ENCODE assay signal across 11 mouse cellular contexts in the genomic region with DNA sequence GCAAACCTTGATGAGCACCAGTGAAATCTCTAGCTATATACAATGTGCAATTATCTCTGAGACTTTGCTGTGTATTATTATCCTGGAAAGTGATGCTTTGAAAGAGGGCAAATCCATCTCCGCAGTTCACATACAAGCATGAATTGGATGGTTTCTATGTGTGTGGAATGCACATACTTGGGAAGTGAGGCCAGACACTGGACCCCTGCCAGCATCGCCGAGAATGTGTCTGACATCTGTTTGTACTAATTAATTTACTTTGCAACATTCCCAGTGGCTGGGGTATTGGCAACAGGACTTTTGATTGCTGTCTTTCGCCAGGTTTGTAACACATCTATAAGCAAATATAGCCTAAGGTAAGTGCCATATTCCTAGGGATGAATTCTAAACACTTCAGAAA.
DNase-seq lines count a peak whose midpoint lies in the region; ATAC-seq lines count a peak whose summit lies in the region.
"Had no signal": no experiment of that assay in that cellular context is flagged by ENCODE, and none has a peak within 500 bp of the region (broad histone marks: within the 10 kb centered on the region; RNA-seq: fewer than 3 reads in every experiment).

No protein-coding gene starts in this region.

- no peaks in the 10 kb centered on the region for H3K9me3 ChIP-seq in heart, embryonic 11.5 days (replicated peaks; ENCODE audit: control insufficient read depth, low read length)
- H3K9me3 ChIP-seq in hindbrain, embryonic 14.5 days (ENCODE audit: control insufficient read depth, low read length): no peaks in the 10 kb centered on the region
- H3K9me3 ChIP-seq: liver, embryonic 15.5 days; stomach, embryonic 15.5 days had no signal

- H3K36me3 ChIP-seq in heart, embryonic 11.5 days (ENCODE audit: control insufficient read depth, insufficient read depth, low read length): no peaks in the 10 kb centered on the region
- H3K36me3 ChIP-seq in hindbrain, embryonic 14.5 days (replicated peaks; ENCODE audit: control insufficient read depth, insufficient read depth): no peaks in the 10 kb centered on the region
- H3K36me3 ChIP-seq: G1E; liver, embryonic 15.5 days; stomach, embryonic 15.5 days had no signal

- H3K9ac ChIP-seq in heart, embryonic 11.5 days (ENCODE audit: low read depth, low read length): no peak overlapping the region
- H3K9ac ChIP-seq in hindbrain, embryonic 14.5 days: no peak overlapping the region
- H3K9ac ChIP-seq: liver, embryonic 15.5 days; stomach, embryonic 15.5 days had no signal

- DNase-seq in heart, adult 18-20 months: peak; percentile 7 to 14
- peak; percentile 36 to 46 for DNase-seq in right cerebral cortex, postnatal 10 days (ENCODE audit: low spot score in 2 of 2)
- no peak for DNase-seq in right cerebral cortex, postnatal 25 days
- peak; percentile 76 for DNase-seq in hindbrain, embryonic 14.5 days (ENCODE audit: low spot score)
- no peak for DNase-seq in thymus, postnatal 14 days
- no peak for DNase-seq in spleen, adult 12 weeks (ENCODE audit: low spot score)

- WGBS in heart, embryonic 11.5 days (ENCODE audit: insufficient replicate concordance): 54% methylated on average over 4 of the region's 4 CpGs
- WGBS in hindbrain, embryonic 14.5 days: 29% methylated on average over 4 of the region's 4 CpGs

- no peaks in the 10 kb centered on the region for H3K27me3 ChIP-seq in heart, embryonic 11.5 days (ENCODE audit: control insufficient read depth, insufficient read depth, low read length)
- no peaks in the 10 kb centered on the region for H3K27me3 ChIP-seq in hindbrain, embryonic 14.5 days (ENCODE audit: control insufficient read depth, insufficient read depth, low read length)
- H3K27me3 ChIP-seq: liver, embryonic 15.5 days; stomach, embryonic 15.5 days had no signal

- H3K4me2 ChIP-seq in heart, embryonic 11.5 days: no peak overlapping the region
- no peak overlapping the region for H3K4me2 ChIP-seq in hindbrain, embryonic 14.5 days (replicated peaks)
- H3K4me2 ChIP-seq: liver, embryonic 15.5 days; stomach, embryonic 15.5 days had no signal

- no peak overlapping the region for H3K4me3 ChIP-seq in heart, embryonic 11.5 days (ENCODE audit: low read depth, low read length)
- no peak overlapping the region for H3K4me3 ChIP-seq in hindbrain, embryonic 14.5 days (replicated peaks; ENCODE audit: low read length)
- H3K4me3 ChIP-seq: liver, embryonic 15.5 days; stomach, embryonic 15.5 days had no signal

- H3K4me1 ChIP-seq in heart, embryonic 11.5 days (ENCODE audit: control insufficient read depth, insufficient read depth, low read length): no peaks in the 10 kb centered on the region
- H3K4me1 ChIP-seq in hindbrain, embryonic 14.5 days (replicated peaks; ENCODE audit: control insufficient read depth, insufficient read depth, low read length): peaks cover 9% of the 10 kb centered on the region; the same call in 1 of the 2 replicates
- H3K4me1 ChIP-seq: liver, embryonic 15.5 days; stomach, embryonic 15.5 days had no signal

- no peak overlapping the region for H3K27ac ChIP-seq in heart, embryonic 11.5 days (ENCODE audit: low read depth, low read length)
- no peak overlapping the region for H3K27ac ChIP-seq in hindbrain, embryonic 14.5 days
- H3K27ac ChIP-seq: liver, embryonic 15.5 days; stomach, embryonic 15.5 days had no signal

- no peak for ATAC-seq in heart, embryonic 11.5 days (replicated peaks; ENCODE audit: insufficient number of reproducible peaks, low FRiP score, low TSS enrichment)
- peak; percentile 58; the same call in 1 of the 2 replicates for ATAC-seq in hindbrain, embryonic 14.5 days (ENCODE audit: low FRiP score)
- ATAC-seq: intestine, postnatal 0 days had no signal

Comparison
In these comparisons a context has a peak if more than half of its experiments do, and no peak if none do; other contexts are left out.
1. DNase-seq: peak in heart, adult 18-20 months (2 of 2), right cerebral cortex, postnatal 10 days (2 of 2) and hindbrain, embryonic 14.5 days (single experiment); none in right cerebral cortex, postnatal 25 days (single experiment), thymus, postnatal 14 days (single experiment) and spleen, adult 12 weeks (single experiment).